Mouse (Mus musculus) embryonic facial prominence, embryonic 14.5 days (tissue): ENCODE results near the gene B3galt4. TPM values are rescaled to one million over a fixed set of nuclear protein-coding genes. Genes with fewer than 3 reads are reported as not detected.

Experiments used
- ATAC-seq: fragments of 200-750 bp; cut with Nextera tagmentation; 2 replicates; pipeline ENCODE4 v1.8.0; 2017; ENCODE audit warnings: low read depth, moderate number of reproducible peaks, moderate TSS enrichment
- DNase-seq: peaks from one replicate; pipeline ENCODE4 v3.0.0-alpha.2; 2015; ENCODE audit warnings: low spot score
- H3K27ac ChIP-seq: fragments of 300-500 bp; sonication (generic); replicated peaks from 2 replicates; pipeline ENCODE4 v1.5.1; 2014; ENCODE audit warnings: low read depth, mild to moderate bottlenecking, low read length, moderate library complexity
- H3K27me3 ChIP-seq: fragments of 300-500 bp; sonication (generic); replicated peaks from 2 replicates; pipeline ENCODE4 v1.6.1; 2014; ENCODE audit warnings: low read length; ENCODE audit not compliant: control insufficient read depth, insufficient read depth
- H3K36me3 ChIP-seq: fragments of 300-500 bp; sonication (generic); 2 replicates; pipeline ENCODE4 v1.6.1; 2014; ENCODE audit warnings: low read length, mixed read lengths; ENCODE audit not compliant: control insufficient read depth, insufficient read depth
- H3K4me1 ChIP-seq: fragments of 300-500 bp; sonication (generic); 2 replicates; pipeline ENCODE4 v1.6.1; 2014; ENCODE audit warnings: antibody characterized with exemption, low read length; ENCODE audit not compliant: control insufficient read depth, insufficient read depth
- H3K4me2 ChIP-seq: fragments of 300-500 bp; sonication (generic); 2 replicates; pipeline ENCODE4 v1.6.1; 2014; ENCODE audit warnings: low read depth, mild to moderate bottlenecking, low read length, moderate library complexity, mixed read lengths
- H3K4me3 ChIP-seq: fragments of 300-500 bp; sonication (generic); 2 replicates; pipeline ENCODE4 v1.5.1; 2014; ENCODE audit warnings: low read depth, mild to moderate bottlenecking, low read length
- H3K9ac ChIP-seq: fragments of 300-500 bp; sonication (generic); 2 replicates; pipeline ENCODE4 v1.6.1; 2014; ENCODE audit warnings: low read depth, mild to moderate bottlenecking, low read length, moderate library complexity, mixed read lengths
- H3K9me3 ChIP-seq: fragments of 300-500 bp; sonication (generic); 2 replicates; pipeline ENCODE4 v1.6.1; 2016; ENCODE audit warnings: low read length; ENCODE audit not compliant: control insufficient read depth
- WGBS: fragments of 180-500 bp; shearing (Covaris S2); extraction: QIAGEN DNeasy Blood & Tissue Kit; methylation state at CpG from one replicate; pipeline ENCODE4 v1.1.7; 2014; 5-methylcytosine and 5-hydroxymethylcytosine counted together
- polyA plus RNA-seq: library from polyadenylated mRNA; unstranded; fragments of >200 nt; fragmentation: Nextera tagmentation; extraction: Ambion mirVana; gene quantifications from 2 replicates; pipeline ENCODE4 v1.2.1, GENCODE M21; 2014

Gene B3galt4
- polyA plus RNA-seq, 1 experiment from 2014 or later = 4.4 TPM

- Histone ChIP-seq H3K27ac (peak overlapping the region; percentile 76), H3K4me2 (peak overlapping the region; percentile 70), H3K9ac (peak overlapping the region; percentile 66), H3K9me3 (no peaks in the 10 kb centered on the region), H3K4me1 (peaks cover 10% of the 10 kb centered on the region), H3K4me3 (peak overlapping the region; percentile 51), H3K27me3 (no peaks in the 10 kb centered on the region), H3K36me3 (peaks cover 46% of the 10 kb centered on the region)
- 2% methylated on average over 14 of the region's 20 CpGs for WGBS
- ATAC-seq (peak; percentile 1; the same call in 1 of the 2 replicates), DNase-seq (peak; percentile 83)
These were observed 35.0 kb downstream of the B3galt4 start for GRCm38 (mm10) chr17:33916294-33916693.

DNA sequence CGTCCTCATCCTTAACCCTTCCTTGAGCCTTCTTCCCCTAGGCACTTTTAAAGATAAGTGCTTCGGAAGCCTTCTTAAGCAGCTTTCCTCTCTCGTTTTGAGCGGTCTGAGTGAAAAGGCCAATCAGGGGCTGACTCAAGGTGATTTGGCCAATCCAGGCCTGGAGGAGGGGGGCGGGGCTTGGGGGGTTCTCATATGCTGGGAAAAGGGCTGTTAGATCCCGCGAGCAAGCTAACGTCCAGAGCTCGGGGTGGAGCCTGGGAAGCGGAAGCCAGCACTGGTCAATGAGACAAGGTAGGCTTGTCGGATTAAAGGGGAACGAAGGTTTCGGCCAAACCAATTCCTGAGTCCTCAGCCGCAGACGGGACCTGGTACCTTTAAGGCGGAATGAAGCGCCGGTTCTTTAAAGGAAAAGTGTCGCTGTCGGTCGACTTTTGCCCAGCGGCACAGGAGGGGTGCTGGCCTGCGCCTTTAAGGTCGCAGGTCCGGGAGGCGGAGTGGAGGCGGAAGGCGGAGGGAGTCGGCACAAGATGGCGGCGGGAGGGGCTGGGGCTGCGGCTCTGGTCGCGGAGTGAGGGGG lies 35.5 kb downstream of the B3galt4 start, which contains the start of the genes Tapbp and Zbtb22:
Tapbp (plus strand) TSS at position 229 of the 580 bp plus-strand sequence.
Zbtb22 (plus strand) TSS at position 234 of the 580 bp plus-strand sequence.
- peak; percentile 93 for ATAC-seq
- H3K36me3 ChIP-seq = peaks cover 52% of the 10 kb centered on the region

DNA sequence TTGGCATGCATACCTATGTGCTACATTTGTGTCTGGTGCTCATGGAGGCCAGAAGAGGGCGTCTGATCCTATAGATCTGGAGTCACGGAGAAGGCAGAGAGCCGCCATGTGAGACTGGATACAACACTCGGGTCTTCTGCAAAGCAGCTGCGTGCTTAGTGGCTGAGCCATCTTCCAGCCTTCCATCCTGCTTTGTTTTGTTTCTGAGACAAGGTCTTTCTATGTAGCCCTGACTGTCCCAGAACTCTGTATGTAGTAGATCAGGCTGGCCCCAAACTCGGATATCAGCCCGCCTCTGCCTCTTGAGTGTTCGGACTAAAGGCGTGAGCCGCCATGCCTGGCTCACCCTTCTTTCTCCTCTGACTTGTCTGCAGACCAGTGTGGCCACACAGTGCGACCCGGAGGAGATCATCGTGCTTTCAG lies 36.3 kb downstream of the B3galt4 start:
- Histone ChIP-seq H3K27me3 (no peaks in the 10 kb centered on the region), H3K4me3 (peak overlapping the region; percentile 51), H3K27ac (no peak overlapping the region), H3K36me3 (peaks cover 52% of the 10 kb centered on the region), H3K4me1 (peaks cover 15% of the 10 kb centered on the region), H3K4me2 (peak overlapping the region; percentile 70; the same call in 1 of the 2 replicates), H3K9ac (no peak overlapping the region), H3K9me3 (no peaks in the 10 kb centered on the region)
- ATAC-seq (no peak), DNase-seq (no peak)
- WGBS = 73% methylated on average over 13 of the region's 13 CpGs

More for the DNA sequence above, 35.5 kb downstream of the B3galt4 start, which contains the start of the genes Tapbp and Zbtb22:
- WGBS = under 1% methylated on average over 22 of the region's 34 CpGs
- Histone ChIP-seq H3K4me2 (peak within 1 kb of the TSS; percentile 70), H3K27me3 (no peaks in the 10 kb centered on the region), H3K4me1 (peaks cover 10% of the 10 kb centered on the region), H3K9ac (peak within 1 kb of the TSS; percentile 66), H3K9me3 (no peaks in the 10 kb centered on the region), H3K4me3 (peak within 1 kb of the TSS; percentile 51), H3K27ac (peak within 1 kb of the TSS; percentile 76)
- DNase-seq = peak; percentile 99

- H3K4me2 ChIP-seq = no peak overlapping the region
- H3K9me3 ChIP-seq = no peaks in the 10 kb centered on the region
- WGBS = 95% methylated on average over 8 of the region's 8 CpGs
- H3K27ac ChIP-seq = no peak overlapping the region
- no peak overlapping the region for H3K4me3 ChIP-seq
- H3K4me1 ChIP-seq = peaks cover 15% of the 10 kb centered on the region
- no peaks in the 10 kb centered on the region for H3K27me3 ChIP-seq
- H3K9ac ChIP-seq = no peak overlapping the region
- ATAC-seq (no peak), DNase-seq (no peak)
- peaks cover 52% of the 10 kb centered on the region for H3K36me3 ChIP-seq
These were observed 37.4 kb downstream of the B3galt4 start for GRCm38 (mm10) chr17:33913905-33914304.

- Histone ChIP-seq H3K4me2 (no peak overlapping the region), H3K4me3 (no peak overlapping the region), H3K9me3 (no peaks in the 10 kb centered on the region), H3K36me3 (peaks cover 52% of the 10 kb centered on the region), H3K9ac (no peak overlapping the region), H3K27me3 (no peaks in the 10 kb centered on the region), H3K4me1 (peaks cover 16% of the 10 kb centered on the region), H3K27ac (no peak overlapping the region)
- WGBS = 90% methylated on average over 10 of the region's 10 CpGs
- ATAC-seq = no peak
- DNase-seq = no peak
These were observed 38.0 kb downstream of the B3galt4 start for GRCm38 (mm10) chr17:33913264-33913663.

GRCm38 (mm10) chr17:33911813-33912414 lies 39.4 kb downstream of the B3galt4 start:
- ATAC-seq = no peak
- H3K4me3 ChIP-seq = no peak overlapping the region
- DNase-seq = no peak
- no peak overlapping the region for H3K27ac ChIP-seq
- peaks cover 20% of the 10 kb centered on the region for H3K4me1 ChIP-seq
- H3K27me3 ChIP-seq = no peaks in the 10 kb centered on the region
- peaks cover 42% of the 10 kb centered on the region for H3K36me3 ChIP-seq
- H3K9me3 ChIP-seq = no peaks in the 10 kb centered on the region
- 90% methylated on average over 28 of the region's 28 CpGs for WGBS
- no peak overlapping the region for H3K9ac ChIP-seq
- H3K4me2 ChIP-seq = no peak overlapping the region

DNA sequence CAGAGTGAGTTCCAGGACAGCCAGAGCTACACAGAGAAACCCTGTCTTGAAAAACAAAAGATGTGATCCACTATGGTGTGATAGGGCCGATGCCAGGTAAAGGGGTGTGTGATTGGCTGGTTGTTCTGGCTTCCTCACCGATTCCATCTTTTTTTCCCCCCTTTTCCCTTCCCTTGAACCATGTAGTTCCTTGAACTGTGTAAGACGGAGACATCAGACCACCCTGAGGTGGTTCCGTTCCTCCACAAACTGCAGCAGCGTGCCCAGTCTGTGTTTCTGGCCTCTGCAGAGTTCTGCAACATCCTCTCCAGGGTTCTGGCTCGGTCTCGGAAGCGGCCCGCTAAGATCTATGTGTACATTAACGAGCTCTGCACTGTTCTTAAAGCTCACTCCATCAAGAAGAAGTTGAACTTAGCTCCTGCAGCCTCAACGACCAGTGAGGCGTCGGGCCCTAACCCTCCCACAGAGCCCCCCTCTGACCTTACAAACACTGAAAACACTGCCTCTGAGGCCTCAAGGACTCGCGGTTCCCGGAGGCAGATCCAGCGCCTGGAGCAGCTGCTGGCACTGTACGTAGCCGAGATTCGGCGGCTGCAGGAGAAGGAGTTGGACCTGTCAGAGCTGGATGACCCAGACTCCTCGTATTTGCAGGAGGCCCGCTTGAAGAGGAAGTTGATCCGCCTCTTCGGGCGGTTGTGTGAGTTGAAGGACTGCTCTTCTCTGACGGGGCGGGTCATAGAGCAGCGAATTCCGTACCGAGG lies 40.1 kb downstream of the B3galt4 start:
- Histone ChIP-seq H3K4me1 (peaks cover 17% of the 10 kb centered on the region), H3K27me3 (no peaks in the 10 kb centered on the region), H3K4me3 (no peak overlapping the region), H3K4me2 (no peak overlapping the region), H3K9me3 (no peaks in the 10 kb centered on the region), H3K36me3 (peaks cover 42% of the 10 kb centered on the region), H3K27ac (no peak overlapping the region), H3K9ac (no peak overlapping the region)
- DNase-seq = no peak
- ATAC-seq = no peak
- WGBS = 91% methylated on average over 31 of the region's 31 CpGs

DNA sequence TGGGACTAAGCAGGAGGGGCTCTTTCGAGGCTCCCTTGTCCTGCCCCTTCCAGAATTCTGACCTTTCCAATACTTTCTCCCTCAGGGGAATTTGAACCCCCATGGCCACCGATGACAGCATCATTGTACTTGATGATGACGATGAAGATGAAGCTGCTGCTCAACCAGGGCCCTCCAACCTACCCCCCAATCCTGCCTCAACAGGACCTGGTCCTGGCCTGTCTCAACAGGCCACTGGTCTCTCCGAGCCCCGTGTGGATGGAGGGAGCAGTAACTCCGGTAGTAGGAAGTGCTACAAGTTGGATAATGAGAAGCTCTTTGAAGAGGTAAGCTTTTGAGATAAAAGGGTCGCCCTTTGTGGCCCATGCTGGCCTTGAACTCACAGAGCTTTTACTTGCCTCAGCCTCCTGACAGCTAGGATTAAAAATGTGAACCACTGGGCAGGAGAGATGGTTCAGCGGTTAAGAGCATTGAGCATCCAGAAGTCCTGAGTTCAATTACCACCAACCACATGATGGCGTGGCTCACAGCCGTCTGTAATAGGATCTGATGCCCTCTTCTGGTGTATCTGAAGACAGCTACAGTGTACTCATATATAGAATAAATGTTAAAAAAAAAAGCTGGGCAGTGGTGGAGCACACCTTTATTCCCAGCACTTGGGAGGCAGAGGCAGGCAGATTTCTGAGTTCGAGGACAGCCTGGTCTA lies 40.8 kb downstream of the B3galt4 start:
- ATAC-seq = no peak
- peak overlapping the region; percentile 97 for H3K4me2 ChIP-seq
- H3K36me3 ChIP-seq = peaks cover 42% of the 10 kb centered on the region
- 42% methylated on average over 11 of the region's 11 CpGs for WGBS
- no peaks in the 10 kb centered on the region for H3K9me3 ChIP-seq
- DNase-seq = no peak
- H3K27me3 ChIP-seq = no peaks in the 10 kb centered on the region
- peak overlapping the region; percentile 93 for H3K9ac ChIP-seq
- peak overlapping the region; percentile 92 for H3K27ac ChIP-seq
- H3K4me1 ChIP-seq = peaks cover 17% of the 10 kb centered on the region
- H3K4me3 ChIP-seq = peak overlapping the region; percentile 95
